Mouse (Mus musculus) neural tube, embryonic 12.5 days (tissue): ENCODE data around the gene Serinc1. TPM values are rescaled to one million over a fixed set of nuclear protein-coding genes. Genes with fewer than 3 reads are reported as not detected.
"Not testable (repeated sequence)": the region's sequence is repeated elsewhere in the genome, so short reads cannot be mapped to it uniquely, and the experiment has no call there.

Experiments
- ATAC-seq: fragments of 200-750 bp; cut with Nextera tagmentation; 2 replicates; pipeline ENCODE4 v1.8.0; 2017; ENCODE audit warnings: low read depth, mild to moderate bottlenecking, moderate TSS enrichment, moderate library complexity; ENCODE audit not compliant: low FRiP score
- H3K27ac ChIP-seq: fragments of 300-500 bp; sonication (generic); 2 replicates; pipeline ENCODE4 v1.5.1; 2016
- H3K27me3 ChIP-seq: fragments of 300-500 bp; sonication (generic); replicated peaks from 2 replicates; pipeline ENCODE4 v1.6.1; 2016; ENCODE audit warnings: mild to moderate bottlenecking
- H3K36me3 ChIP-seq: fragments of 300-500 bp; sonication (generic); 2 replicates; pipeline ENCODE4 v1.6.1; 2016; ENCODE audit warnings: mild to moderate bottlenecking
- H3K4me1 ChIP-seq: fragments of 300-500 bp; sonication (generic); 2 replicates; pipeline ENCODE4 v1.6.1; 2016
- H3K4me2 ChIP-seq: fragments of 300-500 bp; sonication (generic); replicated peaks from 2 replicates; pipeline ENCODE4 v1.6.1; 2016; ENCODE audit warnings: mild to moderate bottlenecking
- H3K4me3 ChIP-seq: fragments of 300-500 bp; sonication (generic); 2 replicates; pipeline ENCODE4 v1.5.1; 2016
- H3K9ac ChIP-seq: fragments of 300-500 bp; sonication (generic); 2 replicates; pipeline ENCODE4 v1.6.1; 2016; ENCODE audit warnings: mild to moderate bottlenecking
- H3K9me3 ChIP-seq: fragments of 300-500 bp; sonication (generic); 2 replicates; pipeline ENCODE4 v1.6.1; 2016; ENCODE audit warnings: mild to moderate bottlenecking
- WGBS: fragments of 180-500 bp; shearing (Covaris S2); methylation state at CpG from one replicate; pipeline ENCODE4 v1.1.7; 2016; 5-methylcytosine and 5-hydroxymethylcytosine counted together
- polyA plus RNA-seq: library from polyadenylated mRNA; unstranded; fragments of >200 nt; fragmentation: Nextera tagmentation; extraction: Ambion mirVana; gene quantifications from 2 replicates; pipeline ENCODE4 v1.2.1, GENCODE M21; 2016

Serinc1 gene
- polyA plus RNA-seq: 292 and 323 TPM in 2 replicates

- no peaks in the 10 kb centered on the region for H3K27me3 ChIP-seq
- peaks cover 23% of the 10 kb centered on the region for H3K4me1 ChIP-seq
- peak within 1 kb of the TSS; percentile 95 for H3K27ac ChIP-seq
- ATAC-seq: peak; percentile 99
- H3K9ac ChIP-seq: peak within 1 kb of the TSS; percentile 75
- H3K4me3 ChIP-seq: peak within 1 kb of the TSS; percentile 66
- peak within 1 kb of the TSS; percentile 64 for H3K4me2 ChIP-seq
- H3K36me3 ChIP-seq: 0 out of 2 replicates have a peak, but pooled peaks cover 2% of the 10 kb centered on the region
- no peaks in the 10 kb centered on the region for H3K9me3 ChIP-seq
- WGBS: 12% methylated on average over 49 of the region's 49 CpGs
Measured at GRCm38 (mm10) chr10:57532218-57533101, at the start of gene Serinc1. TSS of gene Serinc1 (minus strand) at chr10:57532530.

- Histone ChIP-seq H3K27me3 (no peaks in the 10 kb centered on the region), H3K27ac (no peak overlapping the region), H3K4me2 (no peak overlapping the region), H3K4me1 (no peaks in the 10 kb centered on the region), H3K9me3 (no peaks in the 10 kb centered on the region), H3K9ac (no peak overlapping the region), H3K36me3 (no peaks in the 10 kb centered on the region), H3K4me3 (no peak overlapping the region)
- WGBS: 73% methylated on average over 2 of the region's 2 CpGs
- no peak for ATAC-seq
Measured at GRCm38 (mm10) chr10:57576721-57577120, 44.4 kb upstream of the Serinc1 start.

GRCm38 (mm10) chr10:57572130-57572529 lies 39.8 kb upstream of the Serinc1 start:
- Histone ChIP-seq H3K4me3 (no peak overlapping the region), H3K36me3 (no peaks in the 10 kb centered on the region), H3K9me3 (no peaks in the 10 kb centered on the region), H3K9ac (no peak overlapping the region), H3K4me1 (no peaks in the 10 kb centered on the region), H3K4me2 (no peak overlapping the region), H3K27me3 (no peaks in the 10 kb centered on the region), H3K27ac (no peak overlapping the region)
- peak; percentile 78 for ATAC-seq
- 28% methylated on average over 4 of the region's 4 CpGs for WGBS

- Histone ChIP-seq H3K9me3 (no peaks in the 10 kb centered on the region), H3K4me3 (no peak overlapping the region), H3K27me3 (no peaks in the 10 kb centered on the region), H3K27ac (no peak overlapping the region), H3K4me1 (no peaks in the 10 kb centered on the region), H3K9ac (no peak overlapping the region), H3K4me2 (no peak overlapping the region), H3K36me3 (no peaks in the 10 kb centered on the region)
- 0 out of 2 replicates have a peak, but pooled peaks have one; percentile 37 for ATAC-seq
- 36% methylated on average over 8 of the region's 8 CpGs for WGBS
Measured at GRCm38 (mm10) chr10:57571211-57571730, 38.9 kb upstream of the Serinc1 start.

- H3K4me3 ChIP-seq: no peak overlapping the region
- H3K4me1 ChIP-seq: no peaks in the 10 kb centered on the region
- no peaks in the 10 kb centered on the region for H3K36me3 ChIP-seq
- H3K27ac ChIP-seq: no peak overlapping the region
- no peaks in the 10 kb centered on the region for H3K27me3 ChIP-seq
- no peak overlapping the region for H3K9ac ChIP-seq
- no peak overlapping the region for H3K4me2 ChIP-seq
- no peaks in the 10 kb centered on the region for H3K9me3 ChIP-seq
- 73% methylated on average over 13 of the region's 13 CpGs for WGBS
- ATAC-seq: no peak
Measured at GRCm38 (mm10) chr10:57569023-57569931, 36.9 kb upstream of the Serinc1 start.

GRCm38 (mm10) chr10:57566221-57566620 lies 33.9 kb upstream of the Serinc1 start:
- Histone ChIP-seq H3K4me2 (no peak overlapping the region), H3K9ac (no peak overlapping the region), H3K4me3 (no peak overlapping the region), H3K27me3 (no peaks in the 10 kb centered on the region), H3K36me3 (no peaks in the 10 kb centered on the region), H3K4me1 (no peaks in the 10 kb centered on the region), H3K27ac (no peak overlapping the region), H3K9me3 (no peaks in the 10 kb centered on the region)
- no peak for ATAC-seq
- WGBS: 77% methylated on average over 1 of the region's 1 CpGs

GRCm38 (mm10) chr10:57557597-57557996 lies 25.3 kb upstream of the Serinc1 start:
- H3K27me3 ChIP-seq: no peaks in the 10 kb centered on the region
- H3K27ac ChIP-seq: no peak overlapping the region
- no peaks in the 10 kb centered on the region for H3K36me3 ChIP-seq
- no peak overlapping the region for H3K9ac ChIP-seq
- H3K9me3 ChIP-seq: no peaks in the 10 kb centered on the region
- 88% methylated on average over 5 of the region's 5 CpGs for WGBS
- no peaks in the 10 kb centered on the region for H3K4me1 ChIP-seq
- ATAC-seq: no peak
- no peak overlapping the region for H3K4me3 ChIP-seq
- H3K4me2 ChIP-seq: no peak overlapping the region

- Histone ChIP-seq H3K4me2 (no peak overlapping the region), H3K9me3 (no peaks in the 10 kb centered on the region), H3K27ac (no peak overlapping the region), H3K9ac (no peak overlapping the region), H3K4me3 (no peak overlapping the region), H3K4me1 (no peaks in the 10 kb centered on the region), H3K27me3 (no peaks in the 10 kb centered on the region), H3K36me3 (no peaks in the 10 kb centered on the region)
- no peak for ATAC-seq
- WGBS: 89% methylated on average over 1 of the region's 1 CpGs
Measured at GRCm38 (mm10) chr10:57553719-57554118, 21.4 kb upstream of the Serinc1 start.

GRCm38 (mm10) chr10:57549631-57550030 lies 17.3 kb upstream of the Serinc1 start:
- Histone ChIP-seq H3K9me3 (no peaks in the 10 kb centered on the region), H3K4me1 (no peaks in the 10 kb centered on the region), H3K4me3 (no peak overlapping the region), H3K4me2 (no peak overlapping the region), H3K36me3 (no peaks in the 10 kb centered on the region), H3K27ac (no peak overlapping the region), H3K27me3 (no peaks in the 10 kb centered on the region), H3K9ac (no peak overlapping the region)
- 83% methylated on average over 4 of the region's 4 CpGs for WGBS
- no peak for ATAC-seq

GRCm38 (mm10) chr10:57543890-57544289 lies 11.6 kb upstream of the Serinc1 start:
- not testable (repeated sequence) for H3K27me3 ChIP-seq, H3K9me3 ChIP-seq, H3K9ac ChIP-seq, H3K36me3 ChIP-seq, H3K4me1 ChIP-seq, H3K27ac ChIP-seq, H3K4me2 ChIP-seq, ATAC-seq, H3K4me3 ChIP-seq
- 74% methylated on average over 9 of the region's 9 CpGs for WGBS

GRCm38 (mm10) chr10:57531616-57532217 lies 613 bp downstream of the Serinc1 start:
- Histone ChIP-seq H3K4me1 (peaks cover 23% of the 10 kb centered on the region), H3K4me3 (peak overlapping the region; percentile 66)

More at GRCm38 (mm10) chr10:57531616-57532217, 613 bp downstream of the Serinc1 start:
- Histone ChIP-seq H3K9me3 (no peaks in the 10 kb centered on the region), H3K36me3 (peaks cover 9% of the 10 kb centered on the region), H3K4me2 (peak overlapping the region; percentile 64), H3K27ac (peak overlapping the region; percentile 95), H3K27me3 (no peaks in the 10 kb centered on the region), H3K9ac (peak overlapping the region; percentile 75)
- WGBS: 4% methylated on average over 28 of the region's 28 CpGs
- no peak for ATAC-seq
